Mouse (Mus musculus) G1E (cell line): ENCODE measurements at regions not wholly inside any gene's neighbourhood (a gene's known extent, or its start where the extent isn't known, plus 50 kb on each side); places are given as distances from the start of the nearest gene placed in this dataset.

Experiments used
- CTCF ChIP-seq: IDR thresholded peaks from 2 replicates; pipeline ENCODE4 v1.5.1; 2012; ENCODE audit warnings: low read depth, low read length, inconsistent platforms, mixed read lengths
- GATA2 ChIP-seq: IDR thresholded peaks from 2 replicates; pipeline ENCODE4 v1.6.1; 2012; ENCODE audit warnings: low read depth, low read length, inconsistent platforms, borderline replicate concordance
- TAL1 ChIP-seq: conservative IDR thresholded peaks from 2 replicates; pipeline ENCODE4 v1.6.1; 2012; ENCODE audit warnings: low read depth, low read length, inconsistent platforms, mixed read lengths

- TF ChIP-seq GATA2 (no peak), TAL1 (no peak), CTCF (no peak)
These were observed 103.1 kb downstream of the Cenpf start for GRCm38 (mm10) chr1:189584831-189585230.
